Mouse (Mus musculus): ENCODE data around the gene Chst11. TPM values are rescaled to one million over a fixed set of nuclear protein-coding genes. Genes with fewer than 3 reads are reported as not detected.

The Chst11 gene
- polyA plus RNA-seq, 1 experiment: 10.4 TPM

- H3K4me1 ChIP-seq: peaks cover 94% of the 10 kb centered on the region
- H3K27me3 ChIP-seq (replicated peaks): no peaks in the 10 kb centered on the region
- no peaks in the 10 kb centered on the region for H3K9me3 ChIP-seq
- H3K4me3 ChIP-seq (replicated peaks): no peak overlapping the region
- TF ChIP-seq FLI1 (IDR thresholded peaks at IDR 0.05; ENCODE audit: low read length): no peak
- peaks cover 50% of the 10 kb centered on the region for H3K36me3 ChIP-seq (replicated peaks; ENCODE audit: low read length)
Observed at GRCm38 (mm10) chr10:83080930-83081329, 95.6 kb downstream of the Chst11 start.

GRCm38 (mm10) chr10:83083946-83084345 lies 98.6 kb downstream of the Chst11 start:
- TF ChIP-seq FLI1 (IDR thresholded peaks at IDR 0.05; ENCODE audit: low read length): no peak
- TF ChIP-seq GATA1 (IDR thresholded peaks at IDR 0.05; ENCODE audit: borderline replicate concordance, low read length): no peak
- no peaks in the 10 kb centered on the region for H3K9me3 ChIP-seq
- peak overlapping the region; percentile 88 for H3K4me3 ChIP-seq (replicated peaks)
- H3K36me3 ChIP-seq (replicated peaks; ENCODE audit: low read length): peaks cover 49% of the 10 kb centered on the region
- no peaks in the 10 kb centered on the region for H3K27me3 ChIP-seq (replicated peaks)
- H3K4me1 ChIP-seq: peaks cover 97% of the 10 kb centered on the region

- Histone ChIP-seq H3K36me3 (replicated peaks; ENCODE audit: low read length) (peaks cover 51% of the 10 kb centered on the region), H3K4me1 (peaks cover 100% of the 10 kb centered on the region), H3K4me3 (replicated peaks) (no peak overlapping the region), H3K27me3 (replicated peaks) (no peaks in the 10 kb centered on the region), H3K9me3 (no peaks in the 10 kb centered on the region)
- TF ChIP-seq FLI1 (IDR thresholded peaks at IDR 0.05; ENCODE audit: low read length) (no peak), GATA1 (IDR thresholded peaks at IDR 0.05; ENCODE audit: borderline replicate concordance, low read length) (no peak)
Observed at GRCm38 (mm10) chr10:83088318-83088717, 103.0 kb downstream of the Chst11 start.

- peaks cover 56% of the 10 kb centered on the region for H3K36me3 ChIP-seq (replicated peaks; ENCODE audit: low read length)
- H3K9me3 ChIP-seq: no peaks in the 10 kb centered on the region
- peaks cover 100% of the 10 kb centered on the region for H3K4me1 ChIP-seq
- no peak overlapping the region for H3K4me3 ChIP-seq (replicated peaks)
- no peaks in the 10 kb centered on the region for H3K27me3 ChIP-seq (replicated peaks)
- TF ChIP-seq FLI1 (IDR thresholded peaks at IDR 0.05; ENCODE audit: low read length) (no peak), GATA1 (IDR thresholded peaks at IDR 0.05; ENCODE audit: borderline replicate concordance, low read length) (no peak)
Observed at GRCm38 (mm10) chr10:83088826-83089225, 103.5 kb downstream of the Chst11 start.

- no peak for TF ChIP-seq GATA1 (IDR thresholded peaks at IDR 0.05; ENCODE audit: borderline replicate concordance, low read length)
- TF ChIP-seq FLI1 (IDR thresholded peaks at IDR 0.05; ENCODE audit: low read length): no peak
- no peaks in the 10 kb centered on the region for H3K9me3 ChIP-seq
- H3K36me3 ChIP-seq (replicated peaks; ENCODE audit: low read length): peaks cover 58% of the 10 kb centered on the region
- H3K4me1 ChIP-seq: peaks cover 100% of the 10 kb centered on the region
- H3K4me3 ChIP-seq (replicated peaks): no peak overlapping the region
- H3K27me3 ChIP-seq (replicated peaks): no peaks in the 10 kb centered on the region
Observed at GRCm38 (mm10) chr10:83090185-83090584, 104.9 kb downstream of the Chst11 start.

GRCm38 (mm10) chr10:83093705-83094104 lies 108.4 kb downstream of the Chst11 start:
- Histone ChIP-seq H3K9me3 (no peaks in the 10 kb centered on the region), H3K27me3 (replicated peaks) (no peaks in the 10 kb centered on the region), H3K36me3 (replicated peaks; ENCODE audit: low read length) (peaks cover 52% of the 10 kb centered on the region), H3K4me3 (replicated peaks) (peak overlapping the region; percentile 75), H3K4me1 (peaks cover 98% of the 10 kb centered on the region)
- TF ChIP-seq GATA1 (IDR thresholded peaks at IDR 0.05; ENCODE audit: borderline replicate concordance, low read length) (no peak), FLI1 (IDR thresholded peaks at IDR 0.05; ENCODE audit: low read length) (no peak)

GRCm38 (mm10) chr10:83094248-83094647 lies 109.0 kb downstream of the Chst11 start:
- Histone ChIP-seq H3K4me3 (replicated peaks) (peak overlapping the region; percentile 75), H3K9me3 (no peaks in the 10 kb centered on the region), H3K4me1 (peaks cover 98% of the 10 kb centered on the region), H3K27me3 (replicated peaks) (no peaks in the 10 kb centered on the region), H3K36me3 (replicated peaks; ENCODE audit: low read length) (peaks cover 57% of the 10 kb centered on the region)
- TF ChIP-seq FLI1 (IDR thresholded peaks at IDR 0.05; ENCODE audit: low read length) (no peak), GATA1 (IDR thresholded peaks at IDR 0.05; ENCODE audit: borderline replicate concordance, low read length) (no peak)

- Histone ChIP-seq H3K27me3 (replicated peaks) (no peaks in the 10 kb centered on the region), H3K9me3 (no peaks in the 10 kb centered on the region), H3K36me3 (replicated peaks; ENCODE audit: low read length) (peaks cover 54% of the 10 kb centered on the region), H3K4me1 (peaks cover 95% of the 10 kb centered on the region), H3K4me3 (replicated peaks) (peak overlapping the region; percentile 80)
- TF ChIP-seq GATA1 (IDR thresholded peaks at IDR 0.05; ENCODE audit: borderline replicate concordance, low read length): no peak
- TF ChIP-seq FLI1 (IDR thresholded peaks at IDR 0.05; ENCODE audit: low read length): no peak
Observed at GRCm38 (mm10) chr10:83094821-83095725, 109.8 kb downstream of the Chst11 start.

GRCm38 (mm10) chr10:83096257-83096656 lies 111.0 kb downstream of the Chst11 start:
- TF ChIP-seq GATA1 (IDR thresholded peaks at IDR 0.05; ENCODE audit: borderline replicate concordance, low read length) (no peak), FLI1 (IDR thresholded peaks at IDR 0.05; ENCODE audit: low read length) (no peak)
- Histone ChIP-seq H3K9me3 (no peaks in the 10 kb centered on the region), H3K36me3 (replicated peaks; ENCODE audit: low read length) (peaks cover 44% of the 10 kb centered on the region), H3K27me3 (replicated peaks) (no peaks in the 10 kb centered on the region), H3K4me1 (peaks cover 95% of the 10 kb centered on the region), H3K4me3 (replicated peaks) (no peak overlapping the region)

GRCm38 (mm10) chr10:83098940-83099339 lies 113.6 kb downstream of the Chst11 start:
- Histone ChIP-seq H3K4me3 (replicated peaks) (no peak overlapping the region), H3K9me3 (no peaks in the 10 kb centered on the region), H3K4me1 (peaks cover 91% of the 10 kb centered on the region), H3K36me3 (replicated peaks; ENCODE audit: low read length) (peaks cover 19% of the 10 kb centered on the region), H3K27me3 (replicated peaks) (no peaks in the 10 kb centered on the region)
- TF ChIP-seq FLI1 (IDR thresholded peaks at IDR 0.05; ENCODE audit: low read length) (no peak), GATA1 (IDR thresholded peaks at IDR 0.05; ENCODE audit: borderline replicate concordance, low read length) (no peak)

Measured in megakaryocyte, embryonic 14.5 days (primary cell).